Mouse (Mus musculus) cerebellum, postnatal 36 days (tissue): ENCODE measurements at regions not wholly inside any gene's neighbourhood (a gene's known extent, or its start where the extent isn't known, plus 50 kb on each side); places are given as distances from the start of the nearest gene placed in this dataset.
A peak's percentile ranks its signal among the peaks of the same experiment; 100 is the strongest.

Source experiments
- DNase-seq, 2 experiments: peaks; one replicate each; pipeline ENCODE4 v3.0.0; 2021 to 2022; ENCODE audit warnings: mixed read lengths in 2 of 2

DNA sequence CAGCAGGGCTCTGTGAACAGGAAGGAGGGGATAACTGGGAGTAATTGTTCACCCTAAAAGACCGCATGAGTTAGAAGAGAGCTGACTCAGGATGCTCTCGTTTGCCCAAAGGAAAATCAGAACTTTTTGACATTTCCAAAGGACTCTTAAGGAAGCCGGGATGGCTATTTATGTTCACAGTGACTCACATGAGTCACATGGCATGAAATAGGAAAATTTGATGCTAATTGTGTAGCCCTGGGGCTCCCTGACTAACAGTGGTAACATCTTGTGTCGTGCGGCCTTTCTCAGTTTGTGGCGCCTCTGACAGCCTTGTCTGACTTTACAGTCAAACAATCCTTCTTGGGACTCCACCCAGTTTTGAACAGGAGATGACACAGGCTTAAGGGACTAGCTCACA is 51.9 kb upstream of the Cacna1a start:
- DNase-seq: no peak

GRCm38 (mm10) chr8:84334333-84334732 is 53.9 kb upstream of the Cacna1a start:
- DNase-seq: peak in 1 of 2 experiments; percentile 47

- DNase-seq: no peak
Measured at GRCm38 (mm10) chr8:84331562-84331961, 56.7 kb upstream of the Cacna1a start.

- no peak for DNase-seq
Measured at GRCm38 (mm10) chr8:84329535-84329934, 58.7 kb upstream of the Cacna1a start.

DNA sequence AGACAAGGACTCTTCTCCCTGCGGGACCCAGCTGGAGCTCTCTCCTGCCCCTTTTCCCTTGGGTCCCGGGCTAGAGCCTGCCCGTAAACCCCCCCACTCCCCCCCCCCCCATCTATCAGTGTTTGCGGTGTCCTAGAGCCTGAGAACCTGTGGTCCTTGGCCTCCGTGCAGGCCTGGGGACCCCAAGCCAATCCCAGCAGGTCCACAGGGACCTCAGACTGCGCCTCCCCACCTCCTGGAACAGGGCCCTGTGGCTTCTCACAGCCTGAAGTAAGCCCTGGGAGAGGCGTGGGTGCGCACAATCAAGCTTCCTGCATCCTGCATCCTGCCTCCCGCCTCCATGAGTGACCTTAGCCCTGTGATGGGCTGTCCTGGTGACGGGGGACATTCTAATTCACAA is 52.6 kb upstream of the Ccdc130 start:
- no peak for DNase-seq

DNA sequence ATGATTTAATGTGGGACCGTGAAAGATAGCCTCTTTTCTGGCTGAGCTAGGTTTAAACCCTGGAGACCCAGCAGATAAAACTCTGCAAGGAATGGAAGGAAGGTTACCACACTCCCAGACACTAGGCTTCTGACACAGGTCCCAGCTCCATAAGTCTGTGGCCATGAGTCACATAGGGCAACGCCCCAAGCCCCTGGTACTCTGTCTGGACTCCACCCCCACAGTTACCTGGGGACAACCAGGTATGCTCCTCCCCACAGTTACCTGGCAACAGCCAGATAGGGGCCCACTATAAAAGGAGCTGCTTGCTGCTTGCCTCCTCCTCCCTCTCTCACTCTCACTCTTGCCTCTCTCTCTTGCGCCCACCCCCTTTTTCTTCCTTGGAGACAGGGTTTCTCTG is 51.7 kb upstream of the Ccdc130 start:
- no peak for DNase-seq
